ENCODE assay signal across 11 mouse cellular contexts in genomic region chr19:6286434-6287401, GRCm38 (mm10). TPM values are rescaled to one million over a fixed set of nuclear protein-coding genes. Genes with fewer than 3 reads are reported as not detected.
A peak's percentile ranks its signal among the peaks of the same experiment; 100 is the strongest.
DNase-seq lines count a peak whose midpoint lies in the region; ATAC-seq lines count a peak whose summit lies in the region.
"Had no signal": no experiment of that assay in that cellular context is flagged by ENCODE, and none has a peak within 500 bp of the region (broad histone marks: within the 10 kb centered on the region; RNA-seq: fewer than 3 reads in every experiment).

No protein-coding gene starts in this region.

- H3K9ac ChIP-seq in forebrain, embryonic 16.5 days (replicated peaks; ENCODE audit: low read depth, low read length): no peak overlapping the region
- H3K9ac ChIP-seq: embryonic facial prominence, embryonic 15.5 days; limb, embryonic 12.5 days had no signal

- no peaks in the 10 kb centered on the region for H3K4me1 ChIP-seq in forebrain, embryonic 16.5 days (replicated peaks; ENCODE audit: control insufficient read depth, insufficient read depth, low read length)

- peak; percentile 39 for DNase-seq in kidney, adult 18-20 months
- DNase-seq in kidney, postnatal 14 days: no peak
- DNase-seq in brain, adult 2 months (ENCODE audit: low read depth, low spot score): peak; percentile 86
- DNase-seq in heart, adult 11 months: peak; percentile 99
- peak; percentile 48 to 61 for DNase-seq in layer of hippocampus, postnatal 10 days (ENCODE audit: low spot score in 2 of 2)
- DNase-seq in spleen, postnatal 14 days (ENCODE audit: low spot score in 2 of 2): no peak
- DNase-seq in adrenal gland, adult 18-20 months (ENCODE audit: low spot score in 2 of 2): no peak
- DNase-seq: right cerebral cortex, postnatal 14 days had no signal

- ATAC-seq in forebrain, embryonic 16.5 days: no peak

- H3K36me3 ChIP-seq in forebrain, embryonic 16.5 days (ENCODE audit: control insufficient read depth, insufficient read depth): peaks cover 7% of the 10 kb centered on the region

- H3K27ac ChIP-seq in forebrain, embryonic 16.5 days (ENCODE audit: low read length): no peak overlapping the region

- H3K4me2 ChIP-seq in forebrain, embryonic 16.5 days (ENCODE audit: low read length): no peak overlapping the region
- H3K4me2 ChIP-seq: embryonic facial prominence, embryonic 15.5 days; limb, embryonic 12.5 days had no signal

- H3K4me3 ChIP-seq in forebrain, embryonic 16.5 days (replicated peaks; ENCODE audit: low read length): no peak overlapping the region
- H3K4me3 ChIP-seq: embryonic facial prominence, embryonic 15.5 days; limb, embryonic 12.5 days had no signal

- no peaks in the 10 kb centered on the region for H3K27me3 ChIP-seq in forebrain, embryonic 16.5 days (replicated peaks; ENCODE audit: control insufficient read depth, insufficient read depth, low read length)
- H3K27me3 ChIP-seq: embryonic facial prominence, embryonic 15.5 days; limb, embryonic 12.5 days had no signal

- 85% methylated on average over 19 of the region's 19 CpGs for WGBS in forebrain, embryonic 16.5 days

- H3K9me3 ChIP-seq in forebrain, embryonic 16.5 days (ENCODE audit: control insufficient read depth, low read length): no peaks in the 10 kb centered on the region
- H3K9me3 ChIP-seq: embryonic facial prominence, embryonic 15.5 days; limb, embryonic 12.5 days had no signal

RNA-seq across cellular contexts. Expression of gene Ehd1, which starts 10.2 kb away (rescaled TPM):
- total RNA-seq in layer of hippocampus, postnatal 10 days (2021): 10 to 100 TPM; 75.1 to 82.7 TPM
- 100 to 1,000 TPM; 112 to 157 TPM for total RNA-seq in adrenal gland, adult 18-20 months (2021)
- polyA plus RNA-seq in forebrain, embryonic 16.5 days (2015; fragmentation: Nextera tagmentation; extraction: Ambion mirVana): 105 and 106 TPM in 2 replicates

RNA-seq across cellular contexts. Expression of gene Cdc42bpg, which starts 19.5 kb away (rescaled TPM):
- total RNA-seq in layer of hippocampus, postnatal 10 days (2021): 1 to 10 TPM; 5.0 TPM
- 10 to 100 TPM; 15.1 to 19.3 TPM for total RNA-seq in adrenal gland, adult 18-20 months (2021)
- polyA plus RNA-seq in forebrain, embryonic 16.5 days (2015; fragmentation: Nextera tagmentation; extraction: Ambion mirVana): 0.52 and 1.1 TPM in 2 replicates

RNA-seq across cellular contexts. Expression of gene Atg2a, which starts 45.2 kb away (rescaled TPM):
- 10 to 100 TPM; 31.3 to 31.6 TPM for total RNA-seq in layer of hippocampus, postnatal 10 days (2021)
- 10 to 100 TPM; 26.4 to 37.1 TPM for total RNA-seq in adrenal gland, adult 18-20 months (2021)
- polyA plus RNA-seq in forebrain, embryonic 16.5 days (2015; fragmentation: Nextera tagmentation; extraction: Ambion mirVana): 11.2 and 13.1 TPM in 2 replicates

RNA-seq across cellular contexts. Expression of gene Men1, which starts 48.1 kb away (rescaled TPM):
- total RNA-seq in layer of hippocampus, postnatal 10 days (2021): 10 to 100 TPM; 72.0 to 73.6 TPM
- 10 to 100 TPM; 48.2 to 54.2 TPM for total RNA-seq in adrenal gland, adult 18-20 months (2021)
- 96.1 and 96.5 TPM in 2 replicates for polyA plus RNA-seq in forebrain, embryonic 16.5 days (2015; fragmentation: Nextera tagmentation; extraction: Ambion mirVana)

RNA-seq across cellular contexts. Expression of gene Ppp2r5b, which starts 51.0 kb away (rescaled TPM):
- 100 to 1,000 TPM; 187 to 188 TPM for total RNA-seq in layer of hippocampus, postnatal 10 days (2021)
- total RNA-seq in adrenal gland, adult 18-20 months (2021): 100 to 1,000 TPM in 1 of 2 experiments, 10 to 100 TPM in 1; 97.0 to 115 TPM
- 106 and 117 TPM in 2 replicates for polyA plus RNA-seq in forebrain, embryonic 16.5 days (2015; fragmentation: Nextera tagmentation; extraction: Ambion mirVana)

Comparison
In these comparisons a context has a peak if more than half of its experiments do, and no peak if none do; other contexts are left out.
1. DNase-seq: peak in kidney, adult 18-20 months (single experiment), brain, adult 2 months (single experiment), heart, adult 11 months (single experiment) and layer of hippocampus, postnatal 10 days (2 of 2); none in kidney, postnatal 14 days (single experiment), spleen, postnatal 14 days (0 of 2) and adrenal gland, adult 18-20 months (0 of 2).